Mouse (Mus musculus): ENCODE results near the gene C1qtnf5. TPM values are rescaled to one million over a fixed set of nuclear protein-coding genes. Genes with fewer than 3 reads are reported as not detected.

The C1qtnf5 gene
- 1 to 10 TPM; 8.5 to 9.7 TPM for total RNA-seq (2021)

GRCm38 (mm10) chr9:44107110-44107509 lies at the start of gene C1qtnf5:
Gene C1qtnf5 (plus strand): TSS chr9:44107245.
- peak; percentile 94 for DNase-seq

- no peak for DNase-seq
Measured at GRCm38 (mm10) chr9:44058606-44059005, 48.4 kb upstream of the C1qtnf5 start.

- no peak for DNase-seq
Measured at GRCm38 (mm10) chr9:44065177-44065576, 41.9 kb upstream of the C1qtnf5 start.

DNA sequence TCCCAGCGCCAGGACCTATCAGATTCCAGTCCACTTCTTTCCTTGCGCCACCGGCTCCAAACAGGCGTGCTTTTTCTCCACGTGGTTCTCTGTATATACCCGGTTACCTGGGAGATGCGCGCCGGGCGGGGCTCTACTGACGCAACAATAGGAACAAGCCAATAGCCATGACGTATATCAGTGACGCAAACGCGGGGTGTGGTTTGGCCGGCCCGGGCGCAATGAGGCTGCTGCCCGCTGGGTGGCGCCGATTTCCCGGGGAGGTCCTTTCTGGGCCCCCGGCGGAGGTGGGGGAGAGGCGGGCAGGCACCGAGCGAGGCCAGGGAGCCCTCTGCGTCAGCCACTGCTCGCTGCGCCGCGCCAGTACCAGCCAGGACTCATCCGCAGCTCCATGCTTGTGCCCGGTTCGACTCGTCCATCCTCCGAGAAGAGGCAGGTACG lies 40.2 kb upstream of the C1qtnf5 start, which contains the start of gene Usp2:
Gene Usp2, plus strand, starts transcription at position 237 of the 441 bp plus-strand sequence.
- DNase-seq: peak; percentile 100

- peak; percentile 32 for DNase-seq
Measured at GRCm38 (mm10) chr9:44067241-44067959, 39.6 kb upstream of the C1qtnf5 start.

DNA sequence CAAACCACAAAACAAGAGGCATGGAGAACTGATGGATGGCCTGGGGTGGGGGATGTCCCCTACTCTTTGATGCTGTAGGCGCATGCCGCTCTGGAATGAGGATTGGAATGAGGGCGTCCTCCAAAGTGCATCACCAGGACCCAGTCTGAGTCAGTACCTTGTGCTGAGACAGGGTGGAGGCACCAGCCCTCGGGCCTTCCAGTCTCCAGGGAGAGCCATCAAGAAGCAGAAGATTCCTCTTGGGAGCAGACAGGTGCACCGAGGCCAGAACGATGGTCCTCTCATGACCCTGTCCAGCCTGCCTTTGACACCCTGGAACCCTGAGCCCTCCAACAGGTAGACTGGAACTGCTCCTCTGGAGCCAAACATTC lies 39.1 kb upstream of the C1qtnf5 start:
- DNase-seq: peak; percentile 12

DNA sequence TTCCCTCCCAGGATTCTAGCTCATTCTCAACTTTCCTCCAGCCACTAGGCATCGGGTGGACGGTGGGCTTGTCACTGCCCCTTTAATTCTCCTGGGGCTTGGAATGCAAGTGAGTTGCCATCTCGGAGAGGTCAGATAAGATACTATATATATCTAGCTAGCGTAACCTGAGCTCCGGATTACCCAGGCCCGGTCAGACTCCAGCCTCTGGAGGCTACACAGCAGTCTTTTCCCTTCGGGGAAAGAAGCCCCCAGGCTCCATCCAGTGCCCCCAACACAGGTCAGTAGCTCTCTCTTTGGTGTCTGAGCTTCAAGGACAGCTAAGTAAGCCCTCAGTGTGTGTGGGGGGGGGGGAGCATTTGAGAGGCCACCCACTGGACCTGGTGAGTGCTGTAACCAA lies 37.8 kb upstream of the C1qtnf5 start:
- peak; percentile 36 for DNase-seq

DNA sequence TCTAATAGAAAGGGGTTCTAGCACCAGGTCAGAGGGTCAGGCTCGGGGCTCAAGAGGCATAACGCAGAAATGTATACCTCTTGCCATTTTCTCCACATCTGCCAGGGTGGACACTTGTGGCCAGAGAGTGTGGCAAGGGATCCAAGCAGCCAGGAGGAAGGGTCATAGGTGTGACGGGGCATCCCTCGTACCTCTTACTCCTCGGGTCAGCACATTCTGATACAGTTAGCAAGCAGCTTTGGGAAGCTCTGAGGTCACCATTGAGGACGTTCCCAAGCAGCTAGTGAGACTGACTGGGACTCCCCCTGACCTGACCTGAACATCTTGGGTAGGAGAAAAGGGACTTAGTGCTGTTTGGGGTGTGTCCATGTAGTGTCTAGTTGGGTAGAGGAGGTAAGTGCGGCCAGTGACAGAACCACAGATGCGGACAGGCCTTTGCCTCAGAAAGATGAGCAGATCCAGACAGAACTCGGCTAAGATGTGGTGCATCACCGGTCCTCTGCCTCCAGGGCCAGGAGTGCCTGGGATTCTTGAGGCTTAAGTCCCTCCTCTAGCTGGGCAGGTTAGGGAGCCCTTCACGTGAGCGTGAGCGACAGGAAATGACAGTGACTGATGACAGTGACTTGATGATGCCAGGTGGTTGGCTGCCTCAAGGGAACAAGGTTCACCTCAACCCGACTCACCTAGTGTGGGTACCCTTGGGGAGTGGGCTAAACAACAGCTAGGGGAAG lies 36.8 kb upstream of the C1qtnf5 start:
- DNase-seq: peak; percentile 4

DNA sequence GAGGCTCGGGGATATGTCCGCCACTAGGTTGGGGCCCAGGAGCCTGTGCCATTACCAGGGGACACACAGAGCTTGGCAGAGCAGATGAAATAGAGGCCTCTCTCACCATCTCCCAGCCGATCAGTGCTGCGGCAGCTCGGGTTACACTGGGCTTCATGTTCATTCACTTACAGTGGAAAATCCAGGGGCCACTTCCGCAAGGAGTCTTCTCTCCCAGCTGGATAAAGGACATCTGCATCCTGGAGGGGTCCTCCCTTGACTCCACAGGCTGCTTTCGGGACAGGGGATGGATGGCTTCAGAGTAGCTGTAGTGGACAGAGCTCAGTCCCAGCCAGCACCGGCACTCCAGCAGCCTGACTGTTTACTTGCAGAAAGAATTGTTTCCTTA lies 36.2 kb upstream of the C1qtnf5 start:
- peak; percentile 10 for DNase-seq

DNA sequence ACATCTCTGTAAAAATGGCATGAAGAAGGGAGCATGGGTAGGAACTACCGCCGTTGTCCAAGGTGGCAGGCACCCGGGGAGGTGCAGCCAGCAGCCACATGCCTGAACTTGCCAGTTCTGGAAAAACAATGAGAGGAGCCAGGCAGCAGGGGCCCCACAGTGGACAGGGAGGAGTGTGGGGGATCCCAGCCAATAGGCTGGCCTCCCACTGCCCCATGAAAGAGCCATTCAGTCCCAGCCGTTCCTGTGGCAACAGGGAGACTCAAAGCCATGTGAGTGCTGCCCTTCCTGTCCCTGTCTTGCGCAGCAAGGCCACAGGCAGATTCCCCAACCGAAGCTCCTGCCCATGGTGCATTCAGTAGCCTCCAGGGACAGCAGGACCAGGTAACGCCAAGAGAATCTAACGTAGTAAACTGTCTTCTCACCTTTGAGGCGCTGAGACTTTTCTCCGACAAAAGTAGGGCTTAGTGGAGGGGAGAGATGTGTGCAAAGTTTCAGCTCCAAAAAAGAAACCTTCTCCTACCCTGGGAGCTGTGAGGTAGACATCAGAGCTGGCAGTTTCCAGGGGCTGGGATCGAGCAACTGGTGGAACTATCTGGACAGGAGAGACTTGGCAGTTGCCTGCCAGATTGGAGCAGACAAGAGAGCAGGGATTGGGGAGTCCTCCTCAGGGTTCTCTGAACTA lies 35.0 kb upstream of the C1qtnf5 start:
- DNase-seq: peak; percentile 40

DNA sequence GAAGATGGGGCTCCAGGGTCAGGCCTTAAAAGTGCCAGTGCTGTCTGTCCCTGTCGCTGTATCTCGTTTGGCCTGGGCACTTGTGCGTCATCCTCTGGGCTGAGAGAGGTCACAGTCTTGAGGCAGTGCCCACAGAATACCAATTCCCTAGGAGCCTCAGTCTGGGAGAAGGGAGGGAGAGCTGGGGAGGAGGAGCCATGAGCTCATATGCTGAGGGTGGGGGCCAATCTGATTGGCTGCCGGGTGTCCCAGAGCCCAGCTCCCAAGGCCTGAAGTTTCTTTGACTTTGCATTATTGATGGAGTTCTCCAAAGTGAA lies 34.5 kb upstream of the C1qtnf5 start:
- DNase-seq: peak; percentile 54

DNA sequence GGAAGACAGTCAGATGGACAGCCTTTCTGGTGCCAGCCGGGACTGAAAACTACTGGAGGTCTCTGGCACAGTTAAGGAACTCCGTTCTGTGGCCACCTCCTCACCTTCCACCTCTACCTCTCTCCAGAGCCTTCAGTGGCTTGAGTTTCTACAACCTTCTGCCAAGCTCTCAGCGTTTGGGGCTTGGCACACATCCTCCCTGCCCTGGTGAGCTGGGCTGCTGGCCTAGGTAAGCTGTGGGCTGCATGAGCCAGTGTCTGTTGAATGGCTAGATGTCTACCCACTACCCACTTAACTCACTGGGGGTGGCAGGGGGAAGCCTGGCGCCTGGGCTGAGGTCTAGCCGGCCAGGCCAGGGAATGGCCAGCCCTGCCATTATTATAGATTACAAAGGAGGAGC lies 33.9 kb upstream of the C1qtnf5 start:
- peak; percentile 19 for DNase-seq

DNA sequence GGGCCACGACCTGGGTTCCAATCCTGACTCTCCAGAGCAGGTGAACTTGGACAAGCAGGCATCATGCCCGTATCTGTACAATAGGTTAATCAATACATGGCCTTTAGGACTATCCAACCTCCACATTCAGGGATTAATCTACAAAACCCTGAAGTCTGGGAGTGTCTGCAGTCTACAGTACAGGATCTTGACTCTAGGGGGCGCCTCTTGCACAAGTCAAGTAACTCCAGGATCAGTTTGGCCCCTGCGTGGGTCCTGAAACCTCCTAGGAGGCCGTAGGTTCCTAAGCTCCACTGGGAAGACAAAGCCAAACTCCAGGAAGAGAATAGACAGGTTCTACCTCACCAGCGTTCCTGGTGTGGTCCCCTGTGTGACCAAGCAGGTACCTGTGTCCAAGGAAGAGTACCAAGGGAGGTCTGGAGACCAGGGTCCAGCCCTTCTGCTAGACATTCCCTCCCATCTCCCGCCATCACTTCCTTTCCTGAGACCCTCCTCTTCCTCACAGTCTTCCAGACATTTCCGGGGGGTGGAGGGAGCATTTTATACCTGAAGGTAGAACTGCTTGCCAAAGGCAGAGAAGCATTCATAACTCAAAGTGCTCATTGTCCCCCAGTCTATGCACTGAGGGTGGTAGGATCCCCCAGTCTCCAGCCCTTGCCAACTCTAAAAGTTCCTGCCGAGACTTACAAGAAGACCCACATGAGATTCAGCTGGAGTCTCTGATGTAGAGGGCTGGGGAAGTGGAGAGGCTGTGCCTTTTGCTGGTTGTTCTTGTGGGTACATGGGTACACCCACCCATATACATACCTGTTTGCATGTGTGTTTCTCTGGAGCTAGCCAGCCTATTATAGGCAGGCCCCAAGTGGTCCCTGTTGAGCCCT lies 32.4 kb upstream of the C1qtnf5 start:
- peak; percentile 57 for DNase-seq

DNA sequence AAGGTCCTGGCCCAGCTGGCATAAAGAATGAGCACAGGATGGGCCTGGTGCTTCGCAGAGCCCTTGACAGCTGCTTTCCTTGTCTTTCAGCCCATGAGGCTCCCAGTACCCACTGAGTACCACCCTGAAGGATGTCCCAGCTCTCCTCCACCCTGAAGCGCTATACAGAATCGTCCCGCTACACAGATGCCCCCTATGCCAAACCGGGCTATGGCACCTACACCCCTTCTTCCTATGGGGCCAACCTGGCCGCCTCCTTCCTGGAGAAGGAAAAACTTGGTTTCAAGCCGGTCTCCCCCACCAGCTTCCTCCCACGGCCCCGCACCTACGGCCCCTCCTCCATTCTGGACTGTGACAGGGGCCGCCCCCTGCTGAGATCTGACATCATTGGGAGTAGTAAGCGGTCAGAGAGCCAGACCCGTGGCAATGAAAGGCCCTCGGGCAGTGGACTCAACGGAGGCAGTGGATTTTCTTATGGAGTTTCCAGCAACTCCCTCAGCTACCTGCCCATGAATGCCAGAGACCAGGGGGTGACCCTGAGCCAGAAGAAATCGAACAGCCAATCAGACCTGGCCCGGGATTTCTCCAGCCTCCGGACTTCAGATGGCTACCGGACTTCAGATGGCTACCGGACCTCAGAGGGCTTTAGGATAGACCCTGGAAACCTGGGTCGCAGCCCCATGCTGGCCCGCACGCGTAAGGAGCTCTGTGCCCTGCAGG lies 31.6 kb upstream of the C1qtnf5 start:
- DNase-seq: peak; percentile 9

DNA sequence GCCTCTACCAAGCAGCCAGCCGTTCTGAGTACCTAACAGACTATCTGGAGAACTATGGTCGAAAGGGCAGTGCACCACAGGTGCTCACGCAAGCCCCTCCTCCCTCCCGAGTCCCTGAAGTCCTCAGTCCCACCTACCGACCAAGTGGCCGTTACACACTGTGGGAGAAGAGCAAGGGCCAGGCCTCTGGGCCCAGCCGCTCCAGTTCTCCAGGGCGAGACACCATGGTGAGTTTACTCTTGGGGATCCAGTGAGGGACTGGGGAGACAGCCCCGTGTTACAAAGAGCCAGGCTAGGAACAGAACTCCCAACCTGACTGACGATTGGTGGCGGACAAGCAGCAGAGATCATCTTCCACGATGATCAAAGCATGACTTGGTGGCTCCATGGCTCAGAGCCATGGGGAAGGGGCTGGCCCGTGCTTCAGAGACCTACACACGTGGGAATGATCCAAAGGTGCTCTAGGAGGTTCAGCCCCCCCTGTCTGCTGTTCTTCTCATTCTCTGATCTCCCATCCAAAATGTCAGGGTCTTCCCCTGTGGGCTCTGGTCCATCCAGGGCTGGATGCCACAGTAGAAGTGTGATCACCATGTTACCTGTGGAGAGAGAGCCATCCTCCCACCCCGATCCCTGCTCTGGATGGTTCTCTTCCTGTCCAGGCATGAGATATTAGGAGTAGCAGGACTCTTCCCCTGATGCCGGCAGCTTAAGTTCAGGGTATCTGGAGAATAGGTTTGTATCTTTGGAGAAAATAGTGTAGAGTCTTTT lies 30.9 kb upstream of the C1qtnf5 start:
- DNase-seq: peak; percentile 6

DNA sequence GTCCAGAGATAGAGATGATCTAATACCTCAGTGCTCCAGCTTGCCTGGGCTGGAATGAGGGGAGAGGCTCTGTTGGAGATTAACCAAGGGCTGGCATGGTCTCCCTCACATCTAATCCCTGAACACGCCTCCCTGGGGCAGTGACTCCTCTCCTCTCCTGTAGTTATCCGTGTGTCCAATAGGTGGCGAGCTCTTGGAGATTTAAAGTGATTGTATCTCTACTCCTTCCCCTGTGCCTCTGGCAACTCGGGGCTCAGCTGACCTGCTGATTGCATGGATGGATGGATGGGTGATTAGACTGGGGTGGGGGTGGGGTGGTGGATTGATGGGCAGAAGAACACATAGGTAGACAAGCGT lies 30.3 kb upstream of the C1qtnf5 start:
- peak; percentile 76 for DNase-seq

DNA sequence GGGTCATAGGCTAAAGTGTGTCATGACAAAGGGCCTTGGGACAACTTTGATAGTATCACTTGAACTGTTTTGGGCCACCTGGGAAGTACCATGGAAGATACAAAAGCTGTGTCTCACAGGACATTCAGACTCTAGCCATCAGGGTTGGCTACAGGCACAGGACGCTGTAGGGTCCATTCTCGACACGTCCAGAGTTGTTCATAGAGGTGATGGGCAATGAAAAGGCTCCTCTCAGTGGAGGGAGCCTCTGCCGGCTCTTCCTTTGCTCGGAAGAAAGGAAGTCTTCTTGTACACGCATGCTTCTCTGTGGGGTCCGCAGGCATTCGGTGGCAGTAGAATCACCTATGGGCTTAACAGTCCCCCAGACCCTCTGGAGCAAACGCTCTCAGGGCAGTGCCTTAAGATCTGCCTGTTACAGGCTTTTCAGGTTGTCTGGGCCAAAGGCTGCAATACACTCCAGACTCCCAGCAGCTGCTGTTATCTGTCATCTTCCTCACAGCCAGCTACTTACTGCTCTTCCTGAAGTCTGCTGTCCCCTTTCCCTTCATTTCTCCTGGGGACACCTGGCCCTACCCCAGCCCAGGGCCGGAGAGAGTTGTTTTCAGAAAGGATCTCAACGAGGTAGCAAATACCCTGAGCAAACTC lies 29.7 kb upstream of the C1qtnf5 start:
- DNase-seq: no peak

GRCm38 (mm10) chr9:44078136-44078797 lies 28.8 kb upstream of the C1qtnf5 start:
- no peak for DNase-seq

DNA sequence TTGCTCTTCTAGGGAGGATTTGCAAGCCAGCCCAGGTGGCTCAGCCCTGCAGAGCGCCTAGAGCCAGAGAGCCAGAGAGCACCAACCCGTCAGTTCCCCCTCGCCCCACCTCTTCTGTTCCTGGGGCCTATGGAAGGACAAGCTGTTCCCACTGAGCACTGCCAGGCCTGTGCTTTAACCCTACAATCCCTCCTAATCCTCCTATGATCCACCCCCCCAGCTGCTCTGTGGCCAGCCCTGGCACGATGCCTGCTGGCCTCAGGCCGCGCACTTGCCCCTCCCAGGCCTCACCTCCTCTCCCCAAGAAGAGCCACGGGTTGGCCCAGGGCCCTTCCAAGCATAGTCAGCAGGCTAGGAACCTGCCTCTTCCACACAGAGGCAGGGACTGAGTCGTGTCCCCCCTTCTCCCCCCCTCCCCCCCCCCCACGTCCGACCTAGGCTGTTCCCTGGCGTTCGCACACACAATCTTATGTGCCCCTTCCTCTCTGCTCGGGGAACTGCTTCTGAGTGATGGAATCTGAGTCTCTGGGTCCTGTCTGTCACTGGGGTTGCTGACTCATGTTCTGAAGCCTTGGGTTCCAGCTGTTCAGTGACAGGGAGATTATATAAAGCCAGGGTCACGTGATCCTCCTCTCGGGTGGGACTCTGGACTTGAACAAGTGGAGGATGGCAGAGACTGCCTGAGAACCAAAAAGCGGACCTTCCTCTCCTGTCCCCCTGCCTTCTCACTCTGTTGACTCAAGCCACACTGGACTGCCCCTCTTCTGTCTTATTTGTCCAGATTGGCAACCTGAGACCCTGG lies 27.9 kb upstream of the C1qtnf5 start:
- DNase-seq: peak; percentile 90

Data from heart, postnatal 4 days (tissue).